Mouse (Mus musculus) CH12.LX (cell line): ENCODE measurements around the gene Dglucy.

Source experiments
- BHLHE40 ChIP-seq: IDR thresholded peaks from 2 replicates; pipeline ENCODE4 v1.6.1; 2011; ENCODE audit warnings: mild to moderate bottlenecking, low read depth, low read length, improper control_type of control experiment
- CTCF ChIP-seq, 2 experiments: IDR thresholded peaks in 1 of 2; conservative IDR thresholded peaks in 1 of 2; 2 replicates each; pipeline ENCODE4 v1.5.1; 2011 to 2012; ENCODE audit warnings: low read depth in 2 of 2, low read length in 2 of 2, improper control_type of control experiment in 1 of 2, inconsistent platforms in 1 of 2, mild to moderate bottlenecking in 1 of 2, moderate library complexity in 1 of 2
- ETS1 ChIP-seq: conservative IDR thresholded peaks from 2 replicates; pipeline ENCODE4 v1.6.1; 2012; ENCODE audit warnings: low read depth, mild to moderate bottlenecking, inconsistent platforms, low read length, improper control_type of control experiment, moderate library complexity
- IRF4 ChIP-seq: IDR thresholded peaks from 2 replicates; pipeline ENCODE4 v1.6.1; 2014; ENCODE audit warnings: low read depth, mild to moderate bottlenecking, inconsistent platforms, low read length, improper control_type of control experiment
- MAFK ChIP-seq: IDR thresholded peaks from 2 replicates; pipeline ENCODE4 v1.6.1; 2011; ENCODE audit warnings: low read length, improper control_type of control experiment; ENCODE audit not compliant: insufficient replicate concordance
- MYC ChIP-seq: IDR thresholded peaks from 2 replicates; pipeline ENCODE4 v1.6.1; 2011; ENCODE audit warnings: low read depth, mild to moderate bottlenecking, improper control_type of control experiment, low read length
- NELFE ChIP-seq: IDR thresholded peaks from 2 replicates; pipeline ENCODE4 v1.6.1; 2011; ENCODE audit warnings: low read depth, low read length, improper control_type of control experiment
- NRF1 ChIP-seq: IDR thresholded peaks from 2 replicates; pipeline ENCODE4 v1.6.1; 2014; ENCODE audit warnings: low read depth, mild to moderate bottlenecking, inconsistent platforms, low read length, improper control_type of control experiment, moderate library complexity
- POLR2A ChIP-seq: IDR thresholded peaks from 2 replicates; pipeline ENCODE4 v1.6.1; 2011; ENCODE audit warnings: low read depth, mild to moderate bottlenecking, improper control_type of control experiment, low read length
- RCOR1 ChIP-seq: conservative IDR thresholded peaks from 2 replicates; pipeline ENCODE4 v1.6.1; 2012; ENCODE audit warnings: low read depth, mild to moderate bottlenecking, inconsistent platforms, low read length, improper control_type of control experiment
- TBP ChIP-seq: conservative IDR thresholded peaks from 2 replicates; pipeline ENCODE4 v1.6.1; 2011; ENCODE audit warnings: low read depth, low read length, improper control_type of control experiment
- USF1 ChIP-seq: IDR thresholded peaks from 2 replicates; pipeline ENCODE4 v1.6.1; 2014; ENCODE audit warnings: low read depth, mild to moderate bottlenecking, inconsistent platforms, low read length, improper control_type of control experiment
- ZC3H11A ChIP-seq: IDR thresholded peaks from 2 replicates; pipeline ENCODE4 v1.6.1; 2012; ENCODE audit warnings: low read depth, mild to moderate bottlenecking, inconsistent platforms, low read length, improper control_type of control experiment
- ZMIZ1 ChIP-seq: IDR thresholded peaks from 2 replicates; pipeline ENCODE4 v1.6.1; 2012; ENCODE audit warnings: low read depth, mild to moderate bottlenecking, inconsistent platforms, low read length, improper control_type of control experiment

DNA sequence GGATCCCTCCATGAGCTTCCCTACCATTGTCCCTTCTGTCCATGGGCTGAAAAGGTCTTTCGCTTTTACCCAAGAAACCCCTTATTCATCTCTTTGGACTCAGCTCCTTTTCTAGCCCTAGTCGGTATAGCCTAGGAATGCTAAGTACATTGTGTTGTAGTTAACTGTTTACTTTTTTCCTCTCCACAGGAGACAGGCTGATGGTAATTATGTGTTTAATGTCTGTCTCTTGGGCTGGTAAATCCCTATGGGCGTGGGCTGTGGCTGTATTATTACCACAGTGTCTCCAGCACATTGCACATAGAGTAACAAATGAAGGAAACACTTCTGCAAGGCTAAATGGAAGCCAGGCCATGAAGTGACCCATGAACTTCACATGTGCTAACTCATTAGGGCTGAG lies 35.8 kb downstream of the Dglucy start:
- TF ChIP-seq TBP (no peak), RCOR1 (no peak), USF1 (no peak), MAFK (no peak), CTCF (conservative IDR thresholded peaks at IDR 0.05 in 1 of 2, IDR thresholded peaks at IDR 0.05 in 1 of 2; ENCODE audit: low read depth in 2 of 2, low read length in 2 of 2) (no peak), POLR2A (no peak), IRF4 (no peak), ZC3H11A (no peak), NRF1 (no peak), ETS1 (no peak), NELFE (no peak), MYC (no peak), BHLHE40 (no peak), ZMIZ1 (no peak)
